Mouse (Mus musculus) common myeloid progenitor, adult 5-6 weeks (primary cell): Measurements from ENCODE around the gene 1700017D01Rik. TPM values are rescaled to one million over a fixed set of nuclear protein-coding genes. Genes with fewer than 3 reads are reported as not detected.
A peak's percentile ranks its signal among the peaks of the same experiment; 100 is the strongest.

Experiments used
- ATAC-seq: replicated peaks from 2 replicates; pipeline ENCODE4 v1.8.0; 2016; ENCODE audit warnings: low read depth, mild to moderate bottlenecking, moderate TSS enrichment, inconsistent platforms; ENCODE audit not compliant: poor library complexity, severe bottlenecking
- total RNA-seq: library from RNA; stranded (forward); fragments of 200-1000, 187-1606 nt; gene quantifications from 2 replicates; pipeline ENCODE4 v1.2.3, GENCODE M21; 2017

1700017D01Rik gene
- total RNA-seq, 1 experiment from 2014 or later = not detected

DNA sequence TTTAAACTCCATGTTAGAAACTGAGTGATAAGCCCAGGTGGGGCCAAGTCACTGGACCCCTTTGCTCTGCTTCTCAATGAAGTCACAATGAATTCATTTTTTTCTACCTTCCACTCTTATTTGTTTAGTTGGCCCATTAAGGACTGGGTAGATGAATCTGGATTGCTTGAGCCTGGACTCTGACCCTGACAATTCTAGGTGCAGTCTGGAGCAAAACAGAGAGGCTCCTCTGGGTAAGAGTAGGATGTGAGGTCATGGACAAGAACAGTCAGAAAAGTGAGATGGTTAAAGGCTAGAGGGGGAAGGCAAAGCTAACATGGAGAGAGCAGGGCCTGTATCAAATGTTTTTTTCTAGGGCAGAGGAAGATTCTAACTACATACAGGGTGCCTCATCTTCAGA, 81.2 kb downstream of the 1700017D01Rik start:
- no peak for ATAC-seq

DNA sequence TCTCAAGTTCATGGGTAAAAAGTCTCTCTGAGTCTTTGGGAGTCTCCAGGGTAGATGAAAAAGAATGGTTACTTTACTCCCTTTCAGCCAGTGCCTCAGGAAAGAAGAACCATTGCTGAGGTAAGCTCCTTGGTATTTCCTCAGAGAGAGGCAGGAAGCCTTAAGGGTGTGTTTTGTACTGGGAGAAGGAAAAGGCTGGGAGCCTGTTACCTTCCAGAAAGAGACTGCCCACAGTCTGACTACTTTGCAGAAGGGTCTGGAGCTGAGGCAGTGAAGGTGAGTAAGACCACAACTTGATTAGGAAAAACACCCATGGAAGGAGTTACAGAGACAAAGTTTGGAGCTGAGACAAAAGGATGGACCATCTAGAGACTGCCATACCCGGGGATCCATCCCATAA, 82.2 kb downstream of the 1700017D01Rik start:
- no peak for ATAC-seq

DNA sequence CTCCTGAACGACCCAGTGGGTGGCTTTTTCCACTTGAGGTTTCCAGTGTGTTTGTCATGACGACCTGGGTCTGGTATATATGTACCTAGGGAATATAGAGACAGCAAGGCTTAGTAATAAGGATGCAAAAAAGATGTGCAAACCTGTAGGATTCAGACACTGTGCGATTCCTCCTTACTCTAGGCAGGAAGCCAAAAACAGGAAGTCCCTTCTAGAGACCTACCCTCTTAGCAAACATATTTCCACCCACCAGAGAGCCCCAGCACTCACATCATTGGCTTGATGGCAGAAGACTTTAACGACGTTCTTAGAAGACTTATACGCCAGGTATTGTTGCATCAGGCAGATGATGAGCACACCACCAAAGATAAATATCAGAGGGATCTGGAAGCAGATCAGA, 82.7 kb downstream of the 1700017D01Rik start:
- ATAC-seq = peak; percentile 40; the same call in 1 of the 2 replicates

Other genes with a start within 250 kb of the 1700017D01Rik start
- gene Tmem109, start 248.9 kb downstream of the 1700017D01Rik start, total RNA-seq = 16.2 and 24.7 TPM in 2 replicates
- 121 and 140 TPM in 2 replicates for gene Prpf19, start 235.6 kb downstream of the 1700017D01Rik start, total RNA-seq
- not detected in 2 replicates for gene Zp1, start 210.2 kb downstream of the 1700017D01Rik start, total RNA-seq
- gene Ptgdr2, start 193.7 kb downstream of the 1700017D01Rik start, total RNA-seq = 0.23 TPM in 1 of 2 replicates, not detected in the other
- 13.9 and 21.4 TPM in 2 replicates for gene Ccdc86, start 181.6 kb downstream of the 1700017D01Rik start, total RNA-seq
- not detected in 2 replicates for gene Ms4a10, start 156.2 kb downstream of the 1700017D01Rik start, total RNA-seq
- not detected in 2 replicates for gene Ms4a15, start 137.6 kb downstream of the 1700017D01Rik start, total RNA-seq
- not detected in 2 replicates for gene Ms4a18, start 112.8 kb downstream of the 1700017D01Rik start, total RNA-seq
- not detected in 2 replicates for gene Ms4a8a, start 49.8 kb downstream of the 1700017D01Rik start, total RNA-seq
- not detected in 2 replicates for gene 1700025F22Rik, start 34.4 kb upstream of the 1700017D01Rik start, total RNA-seq
- not detected in 2 replicates for gene Ms4a13, start 65.9 kb upstream of the 1700017D01Rik start, total RNA-seq
- not detected in 2 replicates for gene Ms4a12, start 101.6 kb upstream of the 1700017D01Rik start, total RNA-seq
- gene Ms4a1, start 135.4 kb upstream of the 1700017D01Rik start, total RNA-seq = not detected in 2 replicates
- not detected in 2 replicates for gene Ms4a5, start 153.0 kb upstream of the 1700017D01Rik start, total RNA-seq
- gene Ms4a14, start 183.6 kb upstream of the 1700017D01Rik start, total RNA-seq = not detected in 2 replicates
- 0.09 TPM in 1 of 2 replicates, not detected in the other for gene Ms4a7, start 205.3 kb upstream of the 1700017D01Rik start, total RNA-seq
- gene Ms4a4a, start 244.6 kb upstream of the 1700017D01Rik start, total RNA-seq = not detected in 2 replicates